Mouse (Mus musculus): ENCODE results near the gene Aff1.

Gene Aff1

DNA sequence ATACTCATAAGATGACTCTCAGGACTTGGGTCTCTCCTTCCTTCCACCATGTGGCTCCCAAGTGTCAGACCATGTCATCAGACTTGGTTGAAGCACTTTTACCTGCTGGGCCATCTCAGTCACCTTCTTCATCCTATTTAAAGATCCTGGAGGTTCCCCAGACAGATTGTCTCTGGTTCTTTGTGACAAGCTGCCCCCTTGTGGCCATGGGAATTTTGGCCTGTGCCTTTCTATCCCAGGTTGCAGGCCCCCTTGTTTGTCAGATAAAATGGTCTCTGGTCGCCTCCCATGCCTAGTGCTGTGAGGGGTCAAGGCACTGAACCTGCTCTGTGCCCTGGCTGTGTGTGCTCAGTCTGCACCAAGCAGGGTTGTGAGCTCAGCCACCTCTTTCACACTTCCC is 151.8 kb downstream of the Aff1 start:
- DNase-seq, result peak; percentile 72

DNA sequence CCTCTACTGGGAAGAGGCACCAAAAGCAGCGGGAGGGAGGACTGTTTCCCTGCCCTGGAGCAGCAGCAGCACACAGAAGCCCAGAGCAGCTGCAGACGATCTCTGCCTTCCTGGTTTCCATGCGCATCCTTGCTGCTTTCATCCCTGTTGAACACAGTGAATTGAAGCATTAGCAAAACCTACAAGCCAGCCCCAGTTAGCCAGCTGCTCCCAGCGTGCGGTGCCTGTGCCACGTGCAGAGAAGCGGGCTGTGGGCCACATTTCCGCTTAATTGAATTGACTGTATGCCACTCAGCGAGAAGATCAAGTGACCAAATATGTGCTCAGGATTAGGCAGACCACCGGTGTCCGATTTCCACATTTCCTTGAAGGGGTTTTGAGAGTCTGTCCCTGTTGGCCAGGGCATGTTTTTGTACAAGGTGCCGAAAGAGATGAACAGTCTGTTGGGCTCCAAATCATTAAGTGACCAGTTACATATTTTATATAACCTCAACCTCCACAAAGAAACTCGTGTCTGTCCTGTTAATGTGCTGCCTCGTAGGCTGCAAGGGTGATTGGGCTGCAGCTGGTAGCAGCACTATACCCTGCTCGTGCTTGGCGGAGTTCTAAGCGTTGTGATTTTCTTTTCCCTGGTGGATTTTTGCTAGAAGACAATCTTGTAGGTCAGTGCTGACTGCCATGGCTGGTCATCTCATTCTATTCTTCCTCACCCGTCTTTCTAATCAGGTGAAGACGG is 153.4 kb downstream of the Aff1 start:
- no peak for DNase-seq

- DNase-seq, result no peak
Measured at GRCm38 (mm10) chr5:103846154-103846551, 154.0 kb downstream of the Aff1 start.

GRCm38 (mm10) chr5:103846609-103847008 is 154.4 kb downstream of the Aff1 start:
- no peak for DNase-seq

GRCm38 (mm10) chr5:103848546-103848945 is 156.4 kb downstream of the Aff1 start:
- peak; percentile 64 for DNase-seq

GRCm38 (mm10) chr5:103852756-103853549 is 160.8 kb downstream of the Aff1 start:
- no peak for DNase-seq

GRCm38 (mm10) chr5:103854041-103854806 is 162.1 kb downstream of the Aff1 start:
- DNase-seq, result no peak

DNA sequence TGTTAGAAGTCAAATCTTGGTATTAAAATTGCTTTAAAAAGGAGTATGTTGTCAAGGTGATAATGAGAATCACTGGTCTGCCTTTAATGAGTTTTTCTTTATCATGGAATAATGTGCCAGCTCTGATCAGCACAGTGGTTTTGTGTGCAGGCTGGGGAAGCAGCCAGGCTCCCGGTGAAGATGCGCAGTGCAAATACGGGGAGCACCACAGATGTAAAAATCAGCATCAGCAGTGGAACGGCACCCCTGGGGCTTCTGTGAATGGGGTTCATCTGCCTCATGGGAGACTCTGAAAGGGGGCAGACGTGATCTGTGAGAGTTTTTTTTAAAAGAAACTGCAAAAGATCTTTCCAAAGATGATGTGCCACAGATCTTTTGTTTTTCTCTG is 162.6 kb downstream of the Aff1 start:
- DNase-seq, result no peak

DNA sequence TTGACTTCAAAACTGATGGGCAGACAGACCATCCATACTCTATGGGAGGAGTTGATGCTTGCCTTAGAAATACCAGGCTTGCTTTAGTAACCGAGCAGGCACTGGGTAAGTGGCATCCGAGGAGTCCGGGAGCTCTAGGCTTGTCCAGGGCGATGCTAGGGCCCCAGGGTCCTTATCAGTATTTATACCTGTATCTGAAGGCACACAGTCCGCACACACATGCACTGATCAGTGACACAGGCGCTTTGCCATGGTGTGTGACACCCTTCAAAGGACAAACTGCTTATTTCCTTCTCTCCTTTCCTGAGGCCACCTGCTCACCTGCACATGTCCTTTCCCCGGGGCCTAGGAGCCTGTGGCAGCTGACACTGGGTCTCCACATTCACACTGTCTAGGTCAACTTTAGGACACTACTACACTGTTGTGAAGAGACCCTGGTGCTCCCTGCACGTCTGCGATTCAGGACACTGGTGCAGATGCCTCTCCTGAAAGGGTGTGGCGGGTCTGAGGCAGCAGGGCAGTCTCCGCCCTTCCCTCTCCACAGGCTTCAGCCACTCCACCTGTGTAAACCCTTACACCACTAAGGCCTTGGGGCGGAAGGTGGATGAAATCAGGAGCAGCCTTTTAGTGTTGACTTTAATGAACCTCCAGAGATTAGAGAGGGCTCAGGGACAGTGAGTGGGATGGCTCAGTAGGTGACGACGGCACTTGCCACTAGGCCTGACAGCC is 163.5 kb downstream of the Aff1 start:
- DNase-seq, result no peak

DNA sequence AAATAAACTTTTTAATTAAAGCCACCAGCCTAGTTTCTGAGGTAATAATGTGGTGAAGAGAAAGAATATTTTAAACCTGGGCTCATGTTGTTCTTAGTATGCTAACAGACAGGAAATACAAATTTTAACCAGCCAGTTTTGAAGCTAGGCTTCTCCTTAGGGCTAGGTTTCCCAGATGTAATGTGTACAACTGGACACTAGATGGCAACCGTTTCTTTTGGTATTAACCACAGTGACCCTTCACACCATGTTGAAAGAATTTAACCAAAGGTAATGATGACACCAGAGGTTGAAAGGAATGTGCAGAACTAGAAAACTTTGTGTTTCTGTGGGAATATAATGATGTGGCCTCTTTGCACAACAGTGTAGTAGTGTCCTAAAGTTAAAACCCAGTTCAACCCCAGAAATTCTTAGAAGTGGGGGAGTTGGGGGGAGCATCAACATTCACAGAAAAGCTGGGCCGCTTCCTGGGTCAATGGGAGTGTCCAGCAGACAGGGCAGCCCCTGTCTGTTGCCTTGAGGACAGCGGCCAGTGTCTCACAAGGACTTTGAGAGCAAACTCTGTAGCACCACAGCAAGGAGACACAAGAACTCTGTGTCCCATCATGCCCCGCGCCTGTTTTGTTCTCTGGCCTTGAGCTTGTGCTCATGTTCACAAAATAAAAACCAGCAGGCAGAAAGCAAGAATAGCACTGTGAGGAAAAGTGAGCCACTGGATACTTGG is 164.3 kb downstream of the Aff1 start:
- DNase-seq, result peak; percentile 67

DNA sequence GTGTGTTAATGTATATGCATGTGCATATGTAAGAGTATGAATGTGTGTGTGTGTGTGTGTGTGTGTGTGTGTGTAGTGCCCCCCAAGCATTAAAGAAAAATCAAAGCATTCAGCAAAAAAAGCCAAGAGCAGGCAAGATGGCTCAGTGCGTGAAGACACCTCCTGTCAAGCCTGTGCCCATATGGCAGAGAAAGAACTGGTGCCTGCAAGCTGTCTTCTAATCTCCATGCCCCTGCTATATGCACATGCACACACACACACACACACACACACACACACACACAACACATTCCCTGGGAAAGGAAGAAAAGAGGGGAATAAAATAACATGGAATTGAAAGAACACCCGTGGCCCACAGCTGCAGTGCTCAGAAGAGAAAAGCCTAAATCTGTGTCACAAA is 165.0 kb downstream of the Aff1 start:
- no peak for DNase-seq

DNA sequence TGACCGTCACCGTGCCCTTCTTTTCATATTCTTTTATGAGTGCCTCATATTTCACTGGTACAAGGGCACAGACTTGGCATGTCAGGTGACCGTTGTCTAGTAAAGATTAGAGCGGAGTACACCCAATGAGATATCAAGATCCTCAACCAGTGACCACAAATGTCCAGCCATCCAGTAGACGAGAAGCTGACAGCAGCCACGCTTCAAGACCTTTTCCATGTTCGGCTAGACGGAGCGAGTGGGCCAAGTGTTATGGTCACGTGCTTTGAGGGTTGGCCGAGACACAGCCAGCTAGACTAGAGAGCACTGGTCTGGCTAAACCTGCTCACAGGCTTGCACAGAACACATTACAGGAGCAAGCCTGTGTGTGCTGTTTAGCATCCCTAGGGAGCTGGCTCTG is 168.4 kb downstream of the Aff1 start:
- DNase-seq, result no peak

DNA sequence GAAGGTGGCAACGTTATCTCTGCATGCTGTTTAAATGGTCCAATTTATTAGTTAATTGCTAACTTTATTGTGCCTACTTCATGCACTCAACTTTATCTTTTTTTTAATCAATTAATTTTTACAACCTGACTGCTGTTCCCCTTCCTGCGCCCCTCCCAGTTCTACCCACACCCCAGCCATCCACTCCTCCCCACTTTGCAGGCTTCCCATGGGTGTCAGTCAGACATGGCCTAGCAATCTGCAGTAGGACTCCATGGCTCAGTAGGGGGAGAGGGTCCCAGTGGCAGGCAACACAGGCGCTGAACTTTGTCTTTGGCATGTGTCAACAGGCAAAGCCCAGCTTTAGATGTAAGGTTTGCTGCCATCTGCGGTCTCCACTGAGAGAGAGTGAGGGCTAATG is 171.6 kb downstream of the Aff1 start:
- no peak for DNase-seq

GRCm38 (mm10) chr5:103889766-103890165 is 197.6 kb downstream of the Aff1 start:
- peak; percentile 30 for DNase-seq

DNA sequence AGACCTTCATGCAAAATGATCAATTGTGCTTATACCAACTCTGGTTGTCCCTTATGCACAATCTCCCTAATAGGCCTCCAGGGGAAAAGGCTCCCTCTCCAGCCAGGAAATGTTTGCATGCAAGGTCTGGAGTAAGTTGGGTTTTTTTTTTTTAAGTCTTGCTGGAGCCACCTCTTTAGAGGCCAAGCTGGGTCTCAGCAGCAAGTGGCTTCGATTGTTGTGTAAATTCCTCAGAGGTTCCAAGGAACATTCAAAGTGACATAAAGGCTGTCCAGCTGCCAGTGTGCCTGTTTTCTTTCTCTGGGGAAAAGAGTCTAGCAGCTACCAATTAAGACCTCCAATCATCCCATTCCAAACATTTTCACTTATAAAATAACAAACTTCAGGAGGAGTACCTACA is 206.1 kb downstream of the Aff1 start:
- DNase-seq, result no peak

All from kidney, postnatal 10 days (tissue).